Mouse (Mus musculus): ENCODE measurements at regions not wholly inside any gene's neighbourhood (a gene's known extent, or its start where the extent isn't known, plus 50 kb on each side); places are given as distances from the start of the nearest gene placed in this dataset.
A peak's percentile ranks its signal among the peaks of the same experiment; 100 is the strongest.

- no peak for DNase-seq (ENCODE audit: low read depth, low spot score)
Measured at GRCm38 (mm10) chr14:24631994-24632393, 145.1 kb downstream of the Rps24 start.

GRCm38 (mm10) chr14:24641853-24642252, 154.9 kb downstream of the Rps24 start:
- DNase-seq (ENCODE audit: low read depth, low spot score) = no peak

DNA sequence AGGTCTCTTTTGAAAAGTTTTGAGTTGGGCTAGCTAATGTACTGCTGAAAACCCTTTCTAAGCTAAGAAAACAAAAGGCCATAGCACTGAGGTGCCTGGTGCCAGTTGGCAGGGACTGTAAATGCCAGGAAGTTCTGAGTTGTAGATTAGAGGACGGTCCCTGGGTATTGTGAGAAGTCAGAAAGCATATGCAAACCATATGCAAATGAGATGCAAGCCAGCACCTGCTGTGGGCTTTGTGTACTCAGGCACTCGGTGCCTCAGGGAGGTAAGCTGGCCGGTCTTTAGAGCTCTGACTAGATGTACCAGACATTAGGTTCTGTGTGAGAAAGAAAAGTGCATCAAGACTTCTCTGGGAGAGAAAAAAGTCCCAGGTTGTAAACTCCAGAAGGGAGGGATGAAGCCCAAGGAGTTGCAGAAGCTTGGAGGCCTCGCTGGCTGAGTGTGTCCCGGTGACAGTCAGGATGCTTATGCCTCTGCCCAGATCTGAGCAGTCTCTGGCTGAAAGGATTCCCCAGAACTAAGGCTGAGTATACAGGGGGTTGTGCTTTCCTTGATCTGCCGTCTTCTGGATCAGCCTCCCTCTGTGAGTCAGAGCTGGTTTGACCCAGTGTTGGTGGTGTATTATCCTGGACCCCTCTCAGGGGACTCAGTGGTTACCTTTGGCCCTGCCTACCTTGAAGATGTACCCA, 157.3 kb downstream of the Rps24 start:
- DNase-seq (ENCODE audit: low read depth, low spot score) = peak; percentile 58

GRCm38 (mm10) chr14:24646239-24646848, 159.4 kb downstream of the Rps24 start:
- DNase-seq (ENCODE audit: low read depth, low spot score) = no peak

- no peak for DNase-seq (ENCODE audit: low read depth, low spot score)
Measured at GRCm38 (mm10) chr14:24647722-24648121, 160.8 kb downstream of the Rps24 start.

DNA sequence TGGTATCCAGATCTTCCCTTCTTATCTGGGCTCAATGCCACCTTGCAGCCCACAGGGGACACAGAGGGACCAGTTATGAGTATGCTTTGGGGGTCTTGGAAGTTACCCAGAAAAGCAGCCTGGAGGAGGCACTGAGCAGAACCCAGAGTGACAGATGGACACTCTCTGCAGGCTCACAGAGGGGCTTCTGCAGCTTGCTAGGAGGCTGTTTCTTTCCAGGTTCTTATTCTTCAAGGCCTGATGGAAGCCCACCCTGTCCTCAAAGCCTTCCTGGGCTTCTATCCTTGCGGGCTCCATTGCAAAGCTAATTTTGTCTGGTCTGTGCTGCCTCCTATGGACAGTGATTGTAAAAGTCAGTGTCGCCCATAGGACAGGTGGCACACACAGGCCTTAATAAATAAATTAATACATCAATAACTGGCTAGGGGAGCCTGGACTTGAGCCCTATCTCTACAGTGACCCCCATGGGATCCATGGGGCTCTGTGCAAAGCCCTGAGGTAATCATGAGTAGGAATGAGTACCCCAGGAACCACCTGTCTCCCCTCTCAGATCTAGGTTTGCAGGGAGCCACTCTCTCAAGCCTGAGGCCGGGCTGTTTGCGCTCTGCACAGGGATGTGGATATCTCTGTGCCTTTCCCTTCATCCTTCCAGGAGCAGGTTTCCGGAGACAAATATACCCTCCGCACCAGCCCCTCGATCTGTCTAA, 163.4 kb downstream of the Rps24 start:
- no peak for DNase-seq (ENCODE audit: low read depth, low spot score)

DNA sequence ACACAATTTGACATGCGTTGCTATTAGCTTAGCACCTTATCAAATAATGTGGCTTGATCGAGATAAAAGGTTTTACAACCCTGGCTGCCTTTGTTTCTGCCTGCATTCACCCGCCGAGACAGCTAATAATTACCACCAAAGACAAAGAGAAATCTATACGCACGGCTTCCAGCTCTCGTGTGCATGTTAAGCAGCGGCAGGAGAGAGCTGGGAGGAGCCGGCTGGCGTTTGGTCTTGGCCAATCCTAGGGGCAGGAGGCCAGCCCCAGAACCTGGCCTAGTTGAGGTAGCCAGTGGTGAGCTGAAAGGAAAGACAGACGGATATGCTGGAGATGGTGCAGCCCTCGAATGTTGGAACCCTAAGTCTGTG, 164.0 kb downstream of the Rps24 start:
- no peak for DNase-seq (ENCODE audit: low read depth, low spot score)

DNA sequence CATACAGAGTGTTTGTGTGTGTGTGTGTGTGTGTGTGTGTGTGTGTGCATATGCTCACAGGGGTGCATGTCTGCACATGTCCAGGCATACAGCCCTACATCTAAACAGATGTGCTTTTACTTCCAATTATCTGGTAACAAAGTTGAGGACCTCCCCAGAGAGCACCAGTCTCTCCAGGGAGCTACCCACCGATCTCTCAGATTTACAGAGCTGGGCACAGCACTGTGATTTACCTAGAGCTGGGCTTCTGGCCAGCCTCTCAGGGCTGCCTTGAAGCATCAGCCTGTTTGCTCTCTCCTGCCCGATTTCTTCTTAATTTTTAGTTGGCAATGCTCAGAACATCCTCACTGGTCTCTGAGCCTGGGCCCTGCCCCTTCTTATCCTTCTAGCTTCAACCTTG, 165.7 kb downstream of the Rps24 start:
- DNase-seq (ENCODE audit: low read depth, low spot score) = no peak

DNA sequence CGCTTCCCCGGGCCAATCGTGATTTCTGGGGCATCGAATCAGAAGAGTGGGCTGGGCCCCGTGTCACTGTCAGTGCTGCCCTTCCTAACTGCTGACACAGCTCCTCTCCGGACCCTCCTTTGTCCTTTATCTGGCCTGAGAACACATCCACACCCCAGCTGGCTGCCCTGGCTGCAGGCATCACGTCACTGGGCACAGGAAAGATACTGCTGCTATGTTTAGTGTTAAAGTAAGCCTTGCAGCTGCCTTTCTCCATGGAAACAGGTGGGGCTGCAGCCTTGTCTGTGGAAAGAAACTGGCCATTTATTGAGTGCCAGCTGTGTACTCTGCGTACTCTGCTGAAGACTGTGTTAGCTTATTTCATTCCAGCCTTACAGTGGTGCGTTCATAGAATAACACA, 168.7 kb downstream of the Rps24 start:
- no peak for DNase-seq (ENCODE audit: low read depth, low spot score)

DNA sequence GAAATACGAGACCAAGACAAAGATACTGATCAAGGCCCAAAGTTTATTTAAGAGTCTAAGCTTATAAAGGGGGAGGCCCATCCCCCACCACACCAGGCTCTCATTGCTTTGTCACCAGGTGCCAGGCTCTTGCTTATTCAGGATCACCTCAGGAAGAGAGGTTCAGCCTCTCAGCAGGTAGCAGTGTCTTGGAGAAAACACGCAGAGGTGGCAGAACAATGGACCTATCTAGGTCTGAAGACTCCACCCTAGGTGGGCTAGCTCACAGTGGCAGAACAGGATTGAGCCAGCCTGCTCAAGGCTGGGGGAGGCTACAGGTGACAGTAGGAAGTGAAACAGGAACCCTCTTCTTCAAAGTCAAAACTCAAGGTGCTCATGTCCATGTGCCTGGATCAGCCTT, 174.9 kb downstream of the Rps24 start:
- peak; percentile 83 for DNase-seq (ENCODE audit: low read depth, low spot score)

DNA sequence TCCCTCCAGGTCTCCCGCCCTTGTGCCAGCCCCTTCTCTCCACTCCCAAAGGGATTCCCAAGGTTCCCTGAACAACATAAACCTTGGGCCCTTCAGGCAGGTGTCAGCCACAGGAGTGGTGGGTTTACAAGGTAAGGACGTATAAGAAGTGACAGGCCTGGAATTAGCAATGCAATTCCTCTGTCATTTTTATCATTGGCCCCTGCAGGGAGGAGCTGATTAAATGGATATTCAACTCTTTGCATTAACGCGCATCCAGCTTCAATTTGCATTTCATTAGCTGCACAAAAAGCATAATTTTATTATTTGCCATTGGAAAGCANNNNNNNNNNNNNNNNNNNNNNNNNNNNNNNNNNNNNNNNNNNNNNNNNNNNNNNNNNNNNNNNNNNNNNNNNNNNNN, 178.3 kb downstream of the Rps24 start:
- no peak for DNase-seq (ENCODE audit: low read depth, low spot score)
